Mouse (Mus musculus): Measurements from ENCODE around the gene Cux1. TPM values are rescaled to one million over a fixed set of nuclear protein-coding genes. Genes with fewer than 3 reads are reported as not detected.

The Cux1 gene
- total and polyA plus RNA-seq, 3 experiments, result 46.8 to 101 (median 85.8) TPM

- 52% methylated on average over 1 of the region's 1 CpGs for WGBS
- intact Hi-C loops (cut with DNase I), result loop anchor here (5.0 kb wide), 1 partner anchor 98 kb away; the partner anchor contains the start of gene Cux1
- no peak for DNase-seq
- Histone ChIP-seq H3K27ac (no peak overlapping the region), H3K4me3 (no peak overlapping the region), H3K27me3 (ENCODE audit: control insufficient read depth, insufficient read depth, low read length) (no peaks in the 10 kb centered on the region), H3K36me3 (ENCODE audit: control insufficient read depth, insufficient read depth, low read length) (peaks cover 4% of the 10 kb centered on the region; the same call in 1 of the 2 replicates), H3K9ac (ENCODE audit: low read depth, low read length) (no peak overlapping the region), H3K79me2 (replicated peaks; ENCODE audit: control insufficient read depth, insufficient read depth, low read length) (no peaks in the 10 kb centered on the region), H3K4me1 (ENCODE audit: control insufficient read depth, insufficient read depth, low read length) (peaks cover 34% of the 10 kb centered on the region)
- no peak for TF ChIP-seq POLR2A (IDR thresholded peaks at IDR 0.05; ENCODE audit: insufficient read depth, low read depth, low read length)
- TF ChIP-seq EP300 (IDR thresholded peaks at IDR 0.05; ENCODE audit: insufficient read depth, low read depth, low read length), result no peak
- no peak for TF ChIP-seq CTCF (IDR thresholded peaks at IDR 0.05)
These were observed 98.0 kb downstream of the Cux1 start for GRCm38 (mm10) chr5:136469301-136469700.

- Histone ChIP-seq H3K4me1 (ENCODE audit: control insufficient read depth, insufficient read depth, low read length) (peaks cover 35% of the 10 kb centered on the region), H3K27ac (peak overlapping the region; percentile 70), H3K27me3 (ENCODE audit: control insufficient read depth, insufficient read depth, low read length) (no peaks in the 10 kb centered on the region), H3K4me3 (no peak overlapping the region), H3K9ac (ENCODE audit: low read depth, low read length) (no peak overlapping the region), H3K36me3 (ENCODE audit: control insufficient read depth, insufficient read depth, low read length) (peaks cover 10% of the 10 kb centered on the region; the same call in 1 of the 2 replicates), H3K79me2 (replicated peaks; ENCODE audit: control insufficient read depth, insufficient read depth, low read length) (no peaks in the 10 kb centered on the region)
- WGBS, result 21% methylated on average over 6 of the region's 8 CpGs
- TF ChIP-seq EP300 (IDR thresholded peaks at IDR 0.05; ENCODE audit: insufficient read depth, low read depth, low read length) (peak; percentile 41; the same call in 1 of the 2 replicates), POLR2A (IDR thresholded peaks at IDR 0.05; ENCODE audit: insufficient read depth, low read depth, low read length) (0 out of 2 replicates have a peak, but pooled peaks have one; percentile 17), CTCF (IDR thresholded peaks at IDR 0.05) (peak; percentile 48)
- peak; percentile 74 to 85 for DNase-seq
- intact Hi-C loops (cut with DNase I), result loop anchor here (5.0 kb wide), 1 partner anchor 100 kb away; the partner anchor contains the start of gene Cux1
These were observed 99.8 kb downstream of the Cux1 start for GRCm38 (mm10) chr5:136467360-136467999.

- TF ChIP-seq POLR2A (IDR thresholded peaks at IDR 0.05; ENCODE audit: insufficient read depth, low read depth, low read length) (0 out of 2 replicates have a peak, but pooled peaks have one; percentile 20), EP300 (IDR thresholded peaks at IDR 0.05; ENCODE audit: insufficient read depth, low read depth, low read length) (0 out of 2 replicates have a peak, but pooled peaks have one; percentile 41), CTCF (IDR thresholded peaks at IDR 0.05) (no peak)
- intact Hi-C loops (cut with DNase I), result loop anchor here (5.0 kb wide), 1 partner anchor 101 kb away; the partner anchor contains the start of gene Cux1
- Histone ChIP-seq H3K4me3 (no peak overlapping the region), H3K4me1 (ENCODE audit: control insufficient read depth, insufficient read depth, low read length) (peaks cover 39% of the 10 kb centered on the region), H3K27me3 (ENCODE audit: control insufficient read depth, insufficient read depth, low read length) (no peaks in the 10 kb centered on the region), H3K9ac (ENCODE audit: low read depth, low read length) (peak overlapping the region; percentile 1; the same call in 1 of the 2 replicates), H3K79me2 (replicated peaks; ENCODE audit: control insufficient read depth, insufficient read depth, low read length) (no peaks in the 10 kb centered on the region), H3K36me3 (ENCODE audit: control insufficient read depth, insufficient read depth, low read length) (peaks cover 14% of the 10 kb centered on the region; the same call in 1 of the 2 replicates), H3K27ac (peak overlapping the region; percentile 75)
- DNase-seq, result peak in 1 of 2 experiments; percentile 52
- 35% methylated on average over 11 of the region's 11 CpGs for WGBS
These were observed 101.4 kb downstream of the Cux1 start for GRCm38 (mm10) chr5:136465770-136466406.

GRCm38 (mm10) chr5:136465366-136465765 is 101.9 kb downstream of the Cux1 start:
- TF ChIP-seq CTCF (IDR thresholded peaks at IDR 0.05) (no peak), POLR2A (IDR thresholded peaks at IDR 0.05; ENCODE audit: insufficient read depth, low read depth, low read length) (no peak)
- intact Hi-C loops (cut with DNase I), result loop anchor here (5.0 kb wide), 1 partner anchor 102 kb away; the partner anchor contains the start of gene Cux1
- H3K4me3 ChIP-seq, result no peak overlapping the region
- H3K79me2 ChIP-seq (replicated peaks; ENCODE audit: control insufficient read depth, insufficient read depth, low read length), result no peaks in the 10 kb centered on the region
- no peaks in the 10 kb centered on the region for H3K27me3 ChIP-seq (ENCODE audit: control insufficient read depth, insufficient read depth, low read length)
- H3K36me3 ChIP-seq (ENCODE audit: control insufficient read depth, insufficient read depth, low read length), result peaks cover 14% of the 10 kb centered on the region; the same call in 1 of the 2 replicates
- H3K27ac ChIP-seq, result peak overlapping the region; percentile 75
- WGBS, result 31% methylated on average over 5 of the region's 5 CpGs
- peaks cover 39% of the 10 kb centered on the region for H3K4me1 ChIP-seq (ENCODE audit: control insufficient read depth, insufficient read depth, low read length)
- H3K9ac ChIP-seq (ENCODE audit: low read depth, low read length), result no peak overlapping the region
- no peak for DNase-seq

- no peaks in the 10 kb centered on the region for H3K79me2 ChIP-seq (replicated peaks; ENCODE audit: control insufficient read depth, insufficient read depth, low read length)
- no peak overlapping the region for H3K9ac ChIP-seq (ENCODE audit: low read depth, low read length)
- peaks cover 14% of the 10 kb centered on the region; the same call in 1 of the 2 replicates for H3K36me3 ChIP-seq (ENCODE audit: control insufficient read depth, insufficient read depth, low read length)
- 81% methylated on average over 3 of the region's 3 CpGs for WGBS
- peaks cover 39% of the 10 kb centered on the region for H3K4me1 ChIP-seq (ENCODE audit: control insufficient read depth, insufficient read depth, low read length)
- no peaks in the 10 kb centered on the region for H3K27me3 ChIP-seq (ENCODE audit: control insufficient read depth, insufficient read depth, low read length)
- peak overlapping the region; percentile 75 for H3K27ac ChIP-seq
- intact Hi-C loops (cut with DNase I), result loop anchor here (5.0 kb wide), 3 partner anchors 38 to 102 kb away; partner anchors contain the start of gene Cux1
- no peak for TF ChIP-seq POLR2A (IDR thresholded peaks at IDR 0.05; ENCODE audit: insufficient read depth, low read depth, low read length)
- H3K4me3 ChIP-seq, result no peak overlapping the region
- no peak for DNase-seq
These were observed 102.4 kb downstream of the Cux1 start for GRCm38 (mm10) chr5:136464849-136465248.
